Mouse (Mus musculus) hindbrain, embryonic 16.5 days (tissue): Measurements from ENCODE around the gene Fignl2. TPM values are rescaled to one million over a fixed set of nuclear protein-coding genes. Genes with fewer than 3 reads are reported as not detected.

Experiments
- ATAC-seq: fragments of 200-750 bp; cut with Nextera tagmentation; 2 replicates; pipeline ENCODE4 v1.8.0; 2017; ENCODE audit warnings: moderate TSS enrichment, moderate library complexity
- H3K27ac ChIP-seq: fragments of 300-500 bp; sonication (generic); 2 replicates; pipeline ENCODE4 v1.5.1; 2014; ENCODE audit warnings: low read depth, mild to moderate bottlenecking, control low read depth, low read length, moderate library complexity
- H3K27me3 ChIP-seq: fragments of 300-500 bp; sonication (generic); replicated peaks from 2 replicates; pipeline ENCODE4 v1.6.1; 2014; ENCODE audit warnings: low read length; ENCODE audit not compliant: control insufficient read depth, insufficient read depth
- H3K36me3 ChIP-seq: fragments of 300-500 bp; sonication (generic); 2 replicates; pipeline ENCODE4 v1.6.1; 2014; ENCODE audit warnings: mild to moderate bottlenecking, low read length, moderate library complexity, mixed read lengths; ENCODE audit not compliant: control insufficient read depth, insufficient read depth
- H3K4me1 ChIP-seq: fragments of 300-500 bp; sonication (generic); 2 replicates; pipeline ENCODE4 v1.6.1; 2014; ENCODE audit warnings: low read depth, low read length; ENCODE audit not compliant: control insufficient read depth, insufficient read depth
- H3K4me2 ChIP-seq: fragments of 300-500 bp; sonication (generic); 2 replicates; pipeline ENCODE4 v1.6.1; 2014; ENCODE audit warnings: mild to moderate bottlenecking, low read length, control low read depth, moderate library complexity
- H3K4me3 ChIP-seq: fragments of 300-500 bp; sonication (generic); 2 replicates; pipeline ENCODE4 v1.5.1; 2014; ENCODE audit warnings: mild to moderate bottlenecking, low read length, control low read depth, moderate library complexity
- H3K9ac ChIP-seq: fragments of 300-500 bp; sonication (generic); 2 replicates; pipeline ENCODE4 v1.6.1; 2014; ENCODE audit warnings: low read depth, mild to moderate bottlenecking, control low read depth, low read length, moderate library complexity
- H3K9me3 ChIP-seq: fragments of 300-500 bp; sonication (generic); 2 replicates; pipeline ENCODE4 v1.6.1; 2014; ENCODE audit warnings: mild to moderate bottlenecking, low read length, moderate library complexity; ENCODE audit not compliant: control insufficient read depth
- WGBS: fragments of 180-500 bp; shearing (Covaris S2); extraction: QIAGEN DNeasy Blood & Tissue Kit; methylation state at CpG from one replicate; pipeline ENCODE4 v1.1.7; 2014; 5-methylcytosine and 5-hydroxymethylcytosine counted together
- polyA plus RNA-seq: library from polyadenylated mRNA; unstranded; fragments of >200 nt; fragmentation: Nextera tagmentation; extraction: Ambion mirVana; gene quantifications from 2 replicates; pipeline ENCODE4 v1.2.1, GENCODE M21; 2015

The Fignl2 gene
- polyA plus RNA-seq, 1 experiment from 2014 or later, result 0.09 TPM

DNA sequence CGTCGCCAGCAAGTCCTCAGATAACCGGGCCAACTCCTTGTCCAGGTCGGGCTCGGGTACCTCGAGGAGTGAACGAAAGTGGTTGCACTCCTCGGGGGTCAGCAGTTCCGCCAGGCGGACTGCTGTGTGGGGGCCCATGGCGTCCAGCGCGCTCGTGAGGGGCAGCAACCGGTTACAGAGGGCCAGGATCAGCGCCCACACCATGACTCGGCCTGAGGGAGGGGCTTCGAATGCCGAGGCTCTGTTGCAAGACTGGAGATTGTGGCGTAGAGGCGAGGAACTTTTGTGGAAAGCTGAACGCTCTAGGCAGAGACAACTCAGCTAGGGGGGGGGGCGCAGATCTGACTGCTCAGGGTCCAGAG is 31.2 kb downstream of the Fignl2 start, which contains the start of gene Gm47841:
Gm47841 (minus strand) TSS at position 204 of the 362 bp plus-strand sequence.
- Histone ChIP-seq H3K9ac (peak within 1 kb of the TSS; percentile 70), H3K27ac (no peak within 1 kb of the TSS), H3K9me3 (no peaks in the 10 kb centered on the region), H3K4me3 (peak within 1 kb of the TSS; percentile 53), H3K4me2 (peak within 1 kb of the TSS; percentile 95), H3K36me3 (no peaks in the 10 kb centered on the region), H3K4me1 (peaks cover 16% of the 10 kb centered on the region), H3K27me3 (peaks cover 31% of the 10 kb centered on the region)
- no peak for ATAC-seq
- WGBS, result under 1% methylated on average over 21 of the region's 23 CpGs

DNA sequence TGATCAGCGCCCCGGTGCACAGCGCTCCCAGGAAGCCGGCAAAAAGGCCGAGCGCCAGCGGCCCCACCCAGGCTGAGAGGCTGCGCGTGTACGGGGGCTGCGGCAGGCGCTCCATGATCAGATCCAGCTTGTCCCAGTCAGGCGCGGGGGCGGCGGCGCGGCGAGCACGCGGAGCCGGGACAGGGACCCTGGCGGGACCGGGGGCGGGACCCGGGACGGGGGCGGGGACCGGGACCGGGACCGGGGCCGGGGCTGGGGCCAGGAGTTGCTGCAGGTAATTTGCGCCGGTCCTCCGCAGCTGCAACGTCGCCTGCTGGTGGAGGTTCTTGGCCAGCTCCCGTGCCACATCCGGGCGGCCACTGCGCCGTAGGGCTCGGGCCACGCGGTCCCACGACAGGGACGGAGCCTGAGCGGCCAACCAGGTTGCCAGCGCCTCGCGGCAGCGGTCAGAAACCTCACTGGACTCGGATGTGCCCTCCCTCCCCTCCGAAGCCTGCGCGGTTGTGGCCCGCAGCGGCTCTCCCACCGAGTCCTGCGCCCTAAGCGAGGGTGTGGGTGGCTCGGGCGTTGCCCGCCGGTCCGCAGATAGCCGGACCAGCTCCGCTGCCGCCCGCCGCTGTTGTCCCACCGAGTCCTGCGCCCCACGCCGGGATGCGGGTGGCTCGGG is 31.7 kb downstream of the Fignl2 start:
- peak overlapping the region; percentile 95 for H3K4me2 ChIP-seq
- no peaks in the 10 kb centered on the region for H3K9me3 ChIP-seq
- ATAC-seq, result peak; percentile 62
- peak overlapping the region; percentile 53 for H3K4me3 ChIP-seq
- H3K27ac ChIP-seq, result no peak overlapping the region
- H3K36me3 ChIP-seq, result no peaks in the 10 kb centered on the region
- peak overlapping the region; percentile 70 for H3K9ac ChIP-seq
- H3K4me1 ChIP-seq, result peaks cover 16% of the 10 kb centered on the region
- H3K27me3 ChIP-seq, result peaks cover 27% of the 10 kb centered on the region
- under 1% methylated on average over 37 of the region's 77 CpGs for WGBS

DNA sequence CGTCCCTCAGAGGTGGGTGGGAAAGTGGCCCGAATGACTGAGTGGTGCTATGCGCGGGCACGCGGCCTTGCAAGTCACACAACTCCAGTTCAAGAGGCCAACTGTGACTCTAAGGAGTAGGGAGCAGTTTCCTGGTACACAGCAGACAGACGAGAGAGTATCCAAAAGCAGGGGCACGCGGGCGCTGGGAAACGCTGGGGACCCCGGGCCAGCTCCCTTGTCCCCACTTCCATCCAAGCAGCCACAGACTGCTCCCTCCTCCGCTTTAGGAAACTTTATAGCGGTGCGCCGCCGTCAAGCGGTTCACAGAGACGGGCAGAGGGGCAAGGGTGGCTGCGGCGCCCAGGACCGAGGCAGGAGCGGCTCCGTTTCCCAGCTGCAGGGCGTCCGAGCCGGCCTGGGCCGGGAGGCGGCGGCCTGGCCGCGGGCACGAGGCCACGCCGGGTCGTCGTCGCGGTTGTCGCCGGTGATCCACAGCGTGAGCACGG is 32.3 kb downstream of the Fignl2 start:
- H3K27me3 ChIP-seq, result peaks cover 26% of the 10 kb centered on the region
- no peak overlapping the region for H3K27ac ChIP-seq
- WGBS, result 3% methylated on average over 29 of the region's 43 CpGs
- H3K36me3 ChIP-seq, result no peaks in the 10 kb centered on the region
- peaks cover 16% of the 10 kb centered on the region for H3K4me1 ChIP-seq
- H3K4me3 ChIP-seq, result peak overlapping the region; percentile 53
- ATAC-seq, result peak; percentile 51
- no peaks in the 10 kb centered on the region for H3K9me3 ChIP-seq
- H3K4me2 ChIP-seq, result peak overlapping the region; percentile 95
- H3K9ac ChIP-seq, result peak overlapping the region; percentile 70

DNA sequence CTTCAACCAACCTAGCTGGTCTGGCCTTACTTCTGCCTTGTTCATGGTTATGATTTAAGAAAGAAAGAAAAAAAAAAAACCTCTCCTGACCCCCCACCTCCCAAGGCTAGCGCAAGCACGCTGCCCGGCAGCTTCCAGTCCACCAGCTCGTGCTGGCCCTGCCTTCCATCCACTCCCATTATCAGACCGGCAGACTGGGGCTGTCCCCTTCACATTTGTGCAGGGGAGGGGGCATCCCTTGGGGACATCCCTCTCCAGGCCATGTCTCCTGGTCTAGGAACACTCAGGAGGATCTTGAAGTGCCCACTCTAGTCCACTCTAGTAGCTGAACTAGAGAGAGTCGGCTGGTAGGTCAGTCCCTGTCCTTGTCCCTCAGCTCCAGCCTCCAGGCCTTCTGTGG is 33.8 kb downstream of the Fignl2 start:
- Histone ChIP-seq H3K4me1 (peaks cover 16% of the 10 kb centered on the region), H3K9ac (no peak overlapping the region), H3K27me3 (peaks cover 26% of the 10 kb centered on the region), H3K4me2 (no peak overlapping the region), H3K9me3 (no peaks in the 10 kb centered on the region), H3K36me3 (peaks cover 10% of the 10 kb centered on the region; the same call in 1 of the 2 replicates), H3K27ac (no peak overlapping the region), H3K4me3 (no peak overlapping the region)
- ATAC-seq, result no peak
- WGBS, result 45% methylated on average over 6 of the region's 6 CpGs

DNA sequence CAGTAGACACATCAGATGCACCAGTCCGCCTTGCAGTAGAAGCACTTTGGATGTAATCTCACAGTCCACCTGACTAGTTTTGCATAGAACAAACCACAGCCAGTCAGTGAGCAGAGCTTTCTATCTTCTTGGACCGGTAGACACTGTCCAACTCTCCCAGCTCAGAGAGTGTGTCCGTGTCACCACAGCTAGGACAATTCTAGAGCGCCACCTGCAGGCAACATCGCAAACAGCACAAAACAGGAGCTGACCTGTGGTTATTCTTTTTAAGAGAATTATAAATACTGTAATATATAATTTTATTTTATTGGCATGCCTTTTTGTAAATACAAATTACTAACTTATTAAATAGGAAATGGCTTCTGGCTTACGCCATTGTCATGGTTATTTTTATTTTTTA is 35.8 kb downstream of the Fignl2 start:
- peaks cover 10% of the 10 kb centered on the region; the same call in 1 of the 2 replicates for H3K36me3 ChIP-seq
- no peak overlapping the region for H3K4me2 ChIP-seq
- no peaks in the 10 kb centered on the region for H3K9me3 ChIP-seq
- H3K9ac ChIP-seq, result no peak overlapping the region
- H3K27me3 ChIP-seq, result peaks cover 18% of the 10 kb centered on the region
- no peak overlapping the region for H3K27ac ChIP-seq
- peaks cover 16% of the 10 kb centered on the region for H3K4me1 ChIP-seq
- no peak overlapping the region for H3K4me3 ChIP-seq
- WGBS, result 31% methylated on average over 6 of the region's 6 CpGs
- no peak for ATAC-seq

DNA sequence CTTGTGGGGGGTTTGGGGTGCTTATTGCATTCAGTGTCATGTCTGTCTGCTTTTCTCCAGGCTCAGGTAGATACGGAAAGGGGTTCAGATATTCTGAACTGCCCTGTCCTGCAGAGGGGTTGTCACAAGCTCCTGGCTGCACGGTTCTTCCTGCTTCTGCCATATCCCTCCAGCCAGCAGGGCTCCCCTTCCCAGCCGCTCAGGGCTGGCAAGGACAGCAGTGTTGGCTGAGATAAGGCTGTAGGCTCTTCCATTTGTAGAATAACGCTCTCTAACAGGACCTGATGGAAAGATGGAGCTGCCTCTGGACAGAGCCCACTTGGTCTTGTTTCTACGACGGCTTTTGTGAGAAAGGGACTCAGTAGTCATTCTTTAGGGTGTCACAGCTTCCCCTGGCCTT is 36.4 kb downstream of the Fignl2 start:
- no peaks in the 10 kb centered on the region for H3K9me3 ChIP-seq
- peaks cover 16% of the 10 kb centered on the region for H3K27me3 ChIP-seq
- no peak for ATAC-seq
- WGBS, result 77% methylated on average over 6 of the region's 6 CpGs
- no peak overlapping the region for H3K9ac ChIP-seq
- peaks cover 12% of the 10 kb centered on the region for H3K4me1 ChIP-seq
- no peak overlapping the region for H3K4me2 ChIP-seq
- no peak overlapping the region for H3K4me3 ChIP-seq
- H3K27ac ChIP-seq, result no peak overlapping the region
- H3K36me3 ChIP-seq, result peaks cover 11% of the 10 kb centered on the region; the same call in 1 of the 2 replicates

DNA sequence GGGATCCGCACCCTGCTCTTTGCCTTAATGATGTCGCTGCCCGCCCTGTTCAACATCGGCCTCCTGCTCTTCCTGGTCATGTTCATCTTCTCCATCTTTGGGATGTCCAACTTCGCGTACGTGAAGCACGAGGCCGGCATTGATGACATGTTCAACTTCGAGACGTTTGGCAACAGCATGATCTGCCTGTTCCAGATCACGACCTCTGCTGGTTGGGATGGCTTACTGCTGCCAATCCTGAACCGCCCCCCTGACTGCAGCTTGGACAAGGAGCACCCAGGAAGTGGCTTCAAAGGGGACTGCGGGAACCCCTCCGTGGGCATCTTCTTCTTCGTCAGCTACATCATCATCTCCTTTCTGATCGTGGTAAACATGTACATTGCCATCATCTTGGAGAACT is 38.7 kb downstream of the Fignl2 start:
- Histone ChIP-seq H3K27me3 (peaks cover 4% of the 10 kb centered on the region), H3K27ac (no peak overlapping the region), H3K4me2 (no peak overlapping the region), H3K4me3 (no peak overlapping the region), H3K9ac (no peak overlapping the region), H3K4me1 (no peaks in the 10 kb centered on the region), H3K9me3 (no peaks in the 10 kb centered on the region), H3K36me3 (peaks cover 22% of the 10 kb centered on the region)
- ATAC-seq, result no peak
- 57% methylated on average over 17 of the region's 17 CpGs for WGBS

DNA sequence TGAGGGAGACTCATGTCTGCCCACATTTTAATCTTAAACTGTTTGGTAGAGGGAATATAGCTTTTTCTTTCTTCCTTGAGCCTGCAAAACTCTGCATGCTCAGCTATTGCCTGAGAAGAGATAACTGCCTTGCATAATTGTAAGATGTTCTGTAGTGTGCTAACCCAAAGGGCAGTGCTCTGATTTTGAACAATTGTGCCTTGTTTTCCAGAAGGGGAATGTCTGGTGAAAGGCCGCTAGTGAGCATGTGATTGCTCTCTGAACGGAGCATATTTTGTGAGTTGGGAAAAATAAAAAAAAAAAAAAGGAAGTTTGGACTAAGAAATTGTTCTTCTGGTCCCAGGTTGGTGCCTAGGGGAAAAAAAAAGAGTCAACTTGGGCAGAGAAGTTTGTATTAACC is 49.4 kb downstream of the Fignl2 start:
- Histone ChIP-seq H3K9ac (no peak overlapping the region), H3K9me3 (no peaks in the 10 kb centered on the region), H3K4me2 (no peak overlapping the region), H3K27me3 (no peaks in the 10 kb centered on the region), H3K4me1 (no peaks in the 10 kb centered on the region), H3K27ac (no peak overlapping the region), H3K4me3 (no peak overlapping the region), H3K36me3 (peaks cover 6% of the 10 kb centered on the region)
- 61% methylated on average over 2 of the region's 2 CpGs for WGBS
- no peak for ATAC-seq

DNA sequence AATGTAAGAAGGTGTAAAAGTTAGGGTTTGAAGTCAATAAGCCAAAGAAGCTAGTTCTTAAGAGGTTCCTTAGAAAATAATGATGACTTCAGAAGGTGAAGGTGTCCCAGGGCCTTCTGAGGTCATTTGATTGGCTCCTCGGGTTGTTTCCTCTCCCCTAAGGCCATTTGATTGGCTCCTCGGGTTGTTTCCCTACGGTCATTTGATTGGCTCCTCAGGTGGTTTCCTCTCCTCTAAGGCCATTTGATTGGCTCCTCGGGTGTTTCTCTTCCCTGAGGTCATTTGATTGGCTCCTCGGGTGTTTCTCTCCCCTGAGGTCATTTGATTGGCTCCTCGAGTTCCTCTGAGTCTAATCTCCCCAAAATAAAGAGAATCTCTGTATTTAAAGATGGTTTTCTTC is 67.0 kb downstream of the Fignl2 start:
- ATAC-seq, result no peak
- Histone ChIP-seq H3K4me3 (no peak overlapping the region), H3K36me3 (peaks cover 20% of the 10 kb centered on the region), H3K9me3 (no peaks in the 10 kb centered on the region), H3K27ac (no peak overlapping the region), H3K27me3 (no peaks in the 10 kb centered on the region), H3K4me2 (no peak overlapping the region), H3K4me1 (peaks cover 4% of the 10 kb centered on the region; the same call in 1 of the 2 replicates), H3K9ac (no peak overlapping the region)
- 90% methylated on average over 6 of the region's 6 CpGs for WGBS
